Mouse (Mus musculus) kidney, embryonic 14.5 days (tissue): ENCODE data around the gene Nprl3. TPM values are rescaled to one million over a fixed set of nuclear protein-coding genes. Genes with fewer than 3 reads are reported as not detected.

Source experiments
- ATAC-seq: fragments of 200-750 bp; cut with Nextera tagmentation; 2 replicates; pipeline ENCODE4 v1.8.0; 2017; ENCODE audit warnings: moderate number of reproducible peaks, mild to moderate bottlenecking, moderate TSS enrichment, moderate library complexity; ENCODE audit not compliant: low FRiP score, low TSS enrichment
- H3K27ac ChIP-seq: fragments of 300-500 bp; sonication (generic); 2 replicates; pipeline ENCODE4 v1.5.1; 2014; ENCODE audit warnings: low read depth, mild to moderate bottlenecking, low read length, moderate library complexity, mixed read lengths
- H3K27me3 ChIP-seq: fragments of 300-500 bp; sonication (generic); 2 replicates; pipeline ENCODE4 v1.6.1; 2014; ENCODE audit warnings: mild to moderate bottlenecking, low read length; ENCODE audit not compliant: control insufficient read depth, insufficient read depth
- H3K36me3 ChIP-seq: fragments of 300-500 bp; sonication (generic); 2 replicates; pipeline ENCODE4 v1.6.1; 2014; ENCODE audit warnings: low read length, mixed read lengths; ENCODE audit not compliant: control insufficient read depth, insufficient read depth
- H3K4me1 ChIP-seq: fragments of 300-500 bp; sonication (generic); 2 replicates; pipeline ENCODE4 v1.6.1; 2014; ENCODE audit warnings: low read length, mixed read lengths; ENCODE audit not compliant: control insufficient read depth, insufficient read depth
- H3K4me2 ChIP-seq: fragments of 300-500 bp; sonication (generic); replicated peaks from 2 replicates; pipeline ENCODE4 v1.6.1; 2014; ENCODE audit warnings: low read depth, mild to moderate bottlenecking, low read length
- H3K4me3 ChIP-seq: fragments of 300-500 bp; sonication (generic); 2 replicates; pipeline ENCODE4 v1.5.1; 2014; ENCODE audit warnings: mild to moderate bottlenecking, low read length
- H3K9ac ChIP-seq: fragments of 300-500 bp; sonication (generic); 2 replicates; pipeline ENCODE4 v1.6.1; 2014; ENCODE audit warnings: low read depth, mild to moderate bottlenecking, low read length, moderate library complexity
- H3K9me3 ChIP-seq: fragments of 300-500 bp; sonication (generic); 2 replicates; pipeline ENCODE4 v1.6.1; 2016; ENCODE audit warnings: low read length; ENCODE audit not compliant: control insufficient read depth
- WGBS: fragments of 180-500 bp; shearing (Covaris S2); extraction: QIAGEN DNeasy Blood & Tissue Kit; methylation state at CpG from one replicate; pipeline ENCODE4 v1.1.7; 2014; 5-methylcytosine and 5-hydroxymethylcytosine counted together
- polyA plus RNA-seq: library from polyadenylated mRNA; unstranded; fragments of >200 nt; fragmentation: Nextera tagmentation; extraction: Ambion mirVana; gene quantifications from 2 replicates; pipeline ENCODE4 v1.2.1, GENCODE M21; 2014

Gene Nprl3
- polyA plus RNA-seq, 1 experiment from 2014 or later: 45.5 TPM

- Histone ChIP-seq H3K4me3 (no peak overlapping the region), H3K36me3 (no peaks in the 10 kb centered on the region), H3K9me3 (no peaks in the 10 kb centered on the region), H3K4me2 (no peak overlapping the region), H3K4me1 (no peaks in the 10 kb centered on the region), H3K27ac (no peak overlapping the region), H3K9ac (no peak overlapping the region), H3K27me3 (no peaks in the 10 kb centered on the region)
- WGBS: 74% methylated on average over 10 of the region's 10 CpGs
- no peak for ATAC-seq
Observed at GRCm38 (mm10) chr11:32193156-32193555, 74.4 kb downstream of the Nprl3 start.

GRCm38 (mm10) chr11:32190603-32191110, 76.8 kb downstream of the Nprl3 start:
- 73% methylated on average over 13 of the region's 13 CpGs for WGBS
- H3K4me2 ChIP-seq: no peak overlapping the region
- ATAC-seq: no peak
- no peaks in the 10 kb centered on the region for H3K27me3 ChIP-seq
- H3K9me3 ChIP-seq: no peaks in the 10 kb centered on the region
- H3K9ac ChIP-seq: no peak overlapping the region
- no peak overlapping the region for H3K4me3 ChIP-seq
- H3K36me3 ChIP-seq: no peaks in the 10 kb centered on the region
- no peak overlapping the region for H3K27ac ChIP-seq
- no peaks in the 10 kb centered on the region for H3K4me1 ChIP-seq

DNA sequence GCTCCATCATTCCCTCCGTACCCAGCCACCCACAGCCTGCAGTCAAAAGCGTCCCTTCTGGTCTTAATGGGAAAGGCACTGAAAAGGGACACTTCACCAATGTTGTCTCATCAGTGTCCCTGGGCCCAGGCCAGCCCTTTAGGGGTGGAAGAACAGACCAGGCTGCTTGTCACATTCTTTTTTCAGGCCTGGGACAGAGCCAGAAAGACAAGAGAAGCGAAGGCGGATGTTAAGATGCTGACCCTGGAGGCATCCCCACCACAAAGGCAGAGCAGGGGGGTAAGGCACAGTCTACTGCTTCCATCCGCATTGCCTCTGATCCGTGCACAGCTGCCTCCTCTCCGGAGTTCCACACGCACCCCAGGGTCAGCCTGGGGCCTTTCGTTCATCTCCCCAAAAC, 77.4 kb downstream of the Nprl3 start:
- H3K9ac ChIP-seq: no peak overlapping the region
- H3K4me2 ChIP-seq: no peak overlapping the region
- no peaks in the 10 kb centered on the region for H3K9me3 ChIP-seq
- H3K36me3 ChIP-seq: no peaks in the 10 kb centered on the region
- WGBS: 86% methylated on average over 9 of the region's 9 CpGs
- ATAC-seq: no peak
- no peaks in the 10 kb centered on the region for H3K27me3 ChIP-seq
- H3K4me1 ChIP-seq: no peaks in the 10 kb centered on the region
- no peak overlapping the region for H3K27ac ChIP-seq
- no peak overlapping the region for H3K4me3 ChIP-seq

GRCm38 (mm10) chr11:32189434-32189833, 78.1 kb downstream of the Nprl3 start:
- 72% methylated on average over 5 of the region's 5 CpGs for WGBS
- no peak overlapping the region for H3K4me3 ChIP-seq
- H3K4me1 ChIP-seq: no peaks in the 10 kb centered on the region
- no peaks in the 10 kb centered on the region for H3K9me3 ChIP-seq
- no peak overlapping the region for H3K9ac ChIP-seq
- no peak overlapping the region for H3K4me2 ChIP-seq
- no peaks in the 10 kb centered on the region for H3K27me3 ChIP-seq
- no peak overlapping the region for H3K27ac ChIP-seq
- H3K36me3 ChIP-seq: no peaks in the 10 kb centered on the region
- ATAC-seq: no peak

- H3K9me3 ChIP-seq: no peaks in the 10 kb centered on the region
- H3K27me3 ChIP-seq: no peaks in the 10 kb centered on the region
- no peak overlapping the region for H3K27ac ChIP-seq
- no peak overlapping the region for H3K4me3 ChIP-seq
- no peaks in the 10 kb centered on the region for H3K36me3 ChIP-seq
- no peak overlapping the region for H3K4me2 ChIP-seq
- no peaks in the 10 kb centered on the region for H3K4me1 ChIP-seq
- ATAC-seq: no peak
- H3K9ac ChIP-seq: no peak overlapping the region
- WGBS: 83% methylated on average over 12 of the region's 12 CpGs
Observed at GRCm38 (mm10) chr11:32188881-32189280, 78.6 kb downstream of the Nprl3 start.

GRCm38 (mm10) chr11:32187256-32187655, 80.3 kb downstream of the Nprl3 start:
- WGBS: 90% methylated on average over 4 of the region's 4 CpGs
- no peaks in the 10 kb centered on the region for H3K27me3 ChIP-seq
- ATAC-seq: no peak

GRCm38 (mm10) chr11:32186031-32186430, 81.5 kb downstream of the Nprl3 start:
- Histone ChIP-seq H3K27ac (no peak overlapping the region), H3K27me3 (no peaks in the 10 kb centered on the region), H3K36me3 (no peaks in the 10 kb centered on the region), H3K4me3 (no peak overlapping the region), H3K9me3 (no peaks in the 10 kb centered on the region), H3K4me2 (no peak overlapping the region), H3K9ac (no peak overlapping the region), H3K4me1 (no peaks in the 10 kb centered on the region)
- ATAC-seq: no peak
- 75% methylated on average over 3 of the region's 3 CpGs for WGBS

More at GRCm38 (mm10) chr11:32187256-32187655, 80.3 kb downstream of the Nprl3 start:
- Histone ChIP-seq H3K4me1 (no peaks in the 10 kb centered on the region), H3K4me2 (no peak overlapping the region), H3K9me3 (no peaks in the 10 kb centered on the region), H3K9ac (no peak overlapping the region), H3K4me3 (no peak overlapping the region), H3K27ac (no peak overlapping the region), H3K36me3 (no peaks in the 10 kb centered on the region)

DNA sequence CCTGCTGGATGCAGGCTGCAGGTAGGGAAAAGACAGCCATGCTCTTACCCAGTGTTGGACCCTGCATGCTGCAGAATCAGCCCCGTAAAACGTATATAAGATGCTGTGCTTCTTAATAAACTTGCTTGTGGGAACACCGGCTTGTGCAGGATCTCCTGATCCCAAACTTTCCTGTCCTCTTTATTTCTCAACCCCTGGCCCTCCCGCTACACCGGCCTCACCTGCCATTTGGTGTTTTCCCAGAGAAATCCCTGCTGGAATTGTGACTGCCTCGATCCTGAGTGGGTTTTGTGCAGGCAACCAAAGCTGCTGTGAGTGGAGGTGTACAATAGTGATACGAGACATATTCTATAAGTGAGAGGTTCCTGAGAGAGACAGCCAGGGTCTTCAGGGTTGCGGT, 83.0 kb downstream of the Nprl3 start:
- 84% methylated on average over 8 of the region's 8 CpGs for WGBS
- Histone ChIP-seq H3K27me3 (no peaks in the 10 kb centered on the region), H3K9me3 (no peaks in the 10 kb centered on the region), H3K36me3 (no peaks in the 10 kb centered on the region), H3K27ac (no peak overlapping the region), H3K4me1 (no peaks in the 10 kb centered on the region), H3K9ac (no peak overlapping the region), H3K4me3 (no peak overlapping the region), H3K4me2 (no peak overlapping the region)
- no peak for ATAC-seq

DNA sequence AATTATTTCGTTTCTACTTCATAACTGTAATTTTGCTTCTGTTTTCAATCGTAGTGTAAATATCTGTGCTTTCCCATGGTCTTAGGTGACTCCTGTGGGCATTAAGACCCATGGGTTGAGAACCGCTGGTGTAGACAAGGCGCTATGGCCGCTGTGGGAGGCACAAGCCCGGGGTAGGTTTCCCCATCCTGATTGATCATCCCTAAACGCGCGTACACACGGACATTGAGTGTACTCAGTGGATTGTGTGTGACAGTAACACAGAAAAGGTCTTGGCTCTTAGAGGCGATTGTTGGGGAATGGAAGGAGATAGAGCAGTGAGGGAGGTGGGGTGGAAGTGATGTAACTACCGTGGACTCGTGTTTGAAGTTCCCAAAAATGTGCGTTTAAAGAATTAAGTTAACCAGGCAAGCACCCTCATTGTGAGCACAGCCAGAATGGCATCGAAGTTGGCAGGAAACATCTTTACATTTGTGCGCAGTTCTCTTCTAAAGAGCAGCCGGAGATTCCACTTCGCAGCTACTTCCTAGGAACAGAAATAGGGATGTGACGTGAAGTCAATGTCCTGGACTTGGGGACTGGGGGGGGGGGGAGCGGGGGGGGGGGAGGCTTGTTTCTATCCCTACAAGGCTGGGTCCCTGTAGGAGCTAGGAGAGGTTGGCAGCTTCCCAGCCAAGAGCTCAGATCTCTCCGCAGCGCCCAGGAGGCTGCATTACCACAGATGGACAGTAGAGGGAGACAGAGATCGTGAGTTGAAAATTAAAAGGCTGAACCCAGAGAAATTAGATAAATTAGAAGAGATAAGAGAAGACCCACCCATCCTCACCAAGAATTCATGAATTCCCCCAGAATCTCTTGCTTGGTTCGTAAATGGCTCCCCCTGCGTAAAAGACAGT, 85.3 kb downstream of the Nprl3 start:
- Histone ChIP-seq H3K27me3 (no peaks in the 10 kb centered on the region), H3K36me3 (no peaks in the 10 kb centered on the region), H3K9me3 (no peaks in the 10 kb centered on the region), H3K4me2 (no peak overlapping the region), H3K9ac (no peak overlapping the region), H3K4me1 (no peaks in the 10 kb centered on the region), H3K4me3 (no peak overlapping the region), H3K27ac (no peak overlapping the region)
- ATAC-seq: 0 out of 2 replicates have a peak, but pooled peaks have one; percentile 28
- WGBS: 46% methylated on average over 25 of the region's 25 CpGs
